Mouse (Mus musculus) adipocyte (in vitro differentiated cells): Measurements from ENCODE around the gene Cyb561.

ENCODE experiments used
- DNase-seq: peaks from one replicate; pipeline ENCODE4 v3.0.0-alpha.2; 2016; ENCODE audit warnings: low spot score

The Cyb561 gene

GRCm38 (mm10) chr11:105952111-105952510 lies 1.0 kb downstream of the Cyb561 start:
- DNase-seq, result no peak

GRCm38 (mm10) chr11:105951601-105952044 lies 1.5 kb downstream of the Cyb561 start:
- DNase-seq, result no peak

- no peak for DNase-seq
These were observed 2.6 kb downstream of the Cyb561 start for GRCm38 (mm10) chr11:105950519-105950918.

GRCm38 (mm10) chr11:105948255-105948654 lies 4.9 kb downstream of the Cyb561 start:
- no peak for DNase-seq

- no peak for DNase-seq
These were observed 6.4 kb downstream of the Cyb561 start for GRCm38 (mm10) chr11:105946694-105947154.

GRCm38 (mm10) chr11:105944770-105945672 lies 8.1 kb downstream of the Cyb561 start:
- DNase-seq, result peak; percentile 47

- DNase-seq, result no peak
These were observed 9.0 kb downstream of the Cyb561 start for GRCm38 (mm10) chr11:105944126-105944621.

- no peak for DNase-seq
These were observed 9.7 kb downstream of the Cyb561 start for GRCm38 (mm10) chr11:105943133-105944102.

- no peak for DNase-seq
These were observed 11.2 kb downstream of the Cyb561 start for GRCm38 (mm10) chr11:105941973-105942372.

GRCm38 (mm10) chr11:105938771-105939170 lies 14.4 kb downstream of the Cyb561 start:
- DNase-seq, result no peak

GRCm38 (mm10) chr11:105936974-105937373 lies 16.2 kb downstream of the Cyb561 start:
- no peak for DNase-seq

GRCm38 (mm10) chr11:105936200-105936599 lies 16.9 kb downstream of the Cyb561 start:
- DNase-seq, result peak; percentile 98

GRCm38 (mm10) chr11:105935496-105935895 lies 17.6 kb downstream of the Cyb561 start:
- DNase-seq, result peak; percentile 84

- DNase-seq, result peak; percentile 67
These were observed 18.3 kb downstream of the Cyb561 start for GRCm38 (mm10) chr11:105934816-105935215.

GRCm38 (mm10) chr11:105934303-105934711 lies 18.8 kb downstream of the Cyb561 start:
- DNase-seq, result peak; percentile 85

- DNase-seq, result no peak
These were observed 19.4 kb downstream of the Cyb561 start for GRCm38 (mm10) chr11:105933746-105934145.

- no peak for DNase-seq
These were observed 21.8 kb downstream of the Cyb561 start for GRCm38 (mm10) chr11:105931380-105931779.

GRCm38 (mm10) chr11:105928171-105928570 lies 25.0 kb downstream of the Cyb561 start:
- no peak for DNase-seq

- peak; percentile 88 for DNase-seq
These were observed 25.8 kb downstream of the Cyb561 start for GRCm38 (mm10) chr11:105927065-105928030.

- DNase-seq, result no peak
These were observed 30.1 kb downstream of the Cyb561 start for GRCm38 (mm10) chr11:105922769-105923663.
